Mouse (Mus musculus) limb, embryonic 10.5 days (tissue): ENCODE measurements around the gene Gkn3. TPM values are rescaled to one million over a fixed set of nuclear protein-coding genes. Genes with fewer than 3 reads are reported as not detected.

Experiments
- DNase-seq: peaks from one replicate; pipeline ENCODE4 v3.0.0-alpha.2; 2017; ENCODE audit warnings: low spot score
- H3K27ac ChIP-seq: fragments of 300-500 bp; sonication (generic); 2 replicates; pipeline ENCODE4 v1.5.1; 2016; ENCODE audit warnings: mild to moderate bottlenecking
- H3K27me3 ChIP-seq: fragments of 300-500 bp; sonication (generic); 2 replicates; pipeline ENCODE4 v1.6.1; 2016; ENCODE audit warnings: low read depth, mild to moderate bottlenecking; ENCODE audit not compliant: poor library complexity, severe bottlenecking
- H3K36me3 ChIP-seq: fragments of 300-500 bp; sonication (generic); 2 replicates; pipeline ENCODE4 v1.6.1; 2016; ENCODE audit warnings: mild to moderate bottlenecking, moderate library complexity
- H3K4me1 ChIP-seq: fragments of 300-500 bp; sonication (generic); 2 replicates; pipeline ENCODE4 v1.6.1; 2016
- H3K4me3 ChIP-seq: fragments of 300-500 bp; sonication (generic); 2 replicates; pipeline ENCODE4 v1.5.1; 2016; ENCODE audit warnings: mild to moderate bottlenecking, moderate library complexity
- H3K9me3 ChIP-seq: fragments of 300-500 bp; sonication (generic); replicated peaks from 2 replicates; pipeline ENCODE4 v1.6.1; 2016; ENCODE audit warnings: mild to moderate bottlenecking
- WGBS: fragments of 180-500 bp; shearing (Covaris S2); methylation state at CpG from one replicate; pipeline ENCODE4 v1.1.7; 2016; 5-methylcytosine and 5-hydroxymethylcytosine counted together
- polyA plus RNA-seq: library from polyadenylated mRNA; unstranded; fragments of >200 nt; fragmentation: Nextera tagmentation; extraction: Ambion mirVana; gene quantifications from 2 replicates; pipeline ENCODE4 v1.2.1, GENCODE M21; 2016

Gene Gkn3
- polyA plus RNA-seq, 1 experiment from 2014 or later = not detected

- peaks cover 32% of the 10 kb centered on the region for H3K4me1 ChIP-seq
- H3K4me3 ChIP-seq = peak overlapping the region; percentile 89
- peak; percentile 59 for DNase-seq
- H3K36me3 ChIP-seq = no peaks in the 10 kb centered on the region
- H3K27ac ChIP-seq = peak overlapping the region; percentile 98
- WGBS = 9% methylated on average over 11 of the region's 11 CpGs
- no peaks in the 10 kb centered on the region for H3K9me3 ChIP-seq
- no peaks in the 10 kb centered on the region for H3K27me3 ChIP-seq
These were observed 54.2 kb downstream of the Gkn3 start for GRCm38 (mm10) chr6:87334361-87335090.

Other genes starting within 250 kb of the Gkn3 start
- gene Antxr1, start 53.1 kb downstream of the Gkn3 start, polyA plus RNA-seq = 7.0 and 9.5 TPM in 2 replicates
- gene Gkn1, start 38.0 kb downstream of the Gkn3 start, polyA plus RNA-seq = not detected in 2 replicates
- not detected in 2 replicates for gene Gkn2, start 15.6 kb downstream of the Gkn3 start, polyA plus RNA-seq
- gene Bmp10, start 40.1 kb upstream of the Gkn3 start, polyA plus RNA-seq = not detected in 2 replicates
- 2.3 and 2.6 TPM in 2 replicates for gene Arhgap25, start 144.3 kb upstream of the Gkn3 start, polyA plus RNA-seq
- 0.84 and 0.90 TPM in 2 replicates for gene Prokr1, start 201.8 kb upstream of the Gkn3 start, polyA plus RNA-seq